Mouse (Mus musculus) bone marrow, adult 2 months (tissue): ENCODE data around the gene Pou3f1.

Experiments used
- CTCF ChIP-seq: fragments of 200-500 bp; IDR thresholded peaks from 2 replicates; pipeline ENCODE4 v1.5.1; 2011; ENCODE audit warnings: low read length, control low read depth; ENCODE audit not compliant: control insufficient read depth, insufficient read depth
- POLR2A ChIP-seq: fragments of 200-500 bp; IDR thresholded peaks from 2 replicates; pipeline ENCODE4 v1.6.1; 2011; ENCODE audit warnings: low read depth, mild to moderate bottlenecking, control low read depth, low read length, borderline replicate concordance; ENCODE audit not compliant: control insufficient read depth

GRCm38 (mm10) chr4:124632856-124633255 lies 23.8 kb upstream of the Pou3f1 start:
- TF ChIP-seq CTCF (no peak), POLR2A (no peak)
